Mouse (Mus musculus) bone marrow, adult 2 months (tissue): ENCODE results near the gene Prkar2b. TPM values are rescaled to one million over a fixed set of nuclear protein-coding genes. Genes with fewer than 3 reads are reported as not detected.

Source experiments
- H3K27ac ChIP-seq: fragments of 200-500 bp; 2 replicates; pipeline ENCODE4 v1.5.1; 2012; ENCODE audit warnings: low read depth, mild to moderate bottlenecking, control low read depth, inconsistent platforms, low read length; ENCODE audit not compliant: control insufficient read depth, poor library complexity, insufficient read depth
- H3K4me1 ChIP-seq: fragments of 200-500 bp; 2 replicates; pipeline ENCODE4 v1.6.1; 2011; ENCODE audit warnings: low read length; ENCODE audit not compliant: control insufficient read depth, insufficient read depth
- H3K4me3 ChIP-seq: fragments of 200-500 bp; replicated peaks from 2 replicates; pipeline ENCODE3; 2011; ENCODE audit warnings: mild to moderate bottlenecking, low read depth, low read length, control low read depth; ENCODE audit not compliant: control insufficient read depth
- CTCF ChIP-seq: fragments of 200-500 bp; IDR thresholded peaks from 2 replicates; pipeline ENCODE4 v1.5.1; 2011; ENCODE audit warnings: low read length, control low read depth; ENCODE audit not compliant: control insufficient read depth, insufficient read depth
- POLR2A ChIP-seq: fragments of 200-500 bp; IDR thresholded peaks from 2 replicates; pipeline ENCODE4 v1.6.1; 2011; ENCODE audit warnings: low read depth, mild to moderate bottlenecking, control low read depth, low read length, borderline replicate concordance; ENCODE audit not compliant: control insufficient read depth
- WGBS: fragments of 180-500 bp; shearing (Covaris S2); methylation state at CpG from one replicate; pipeline ENCODE4 v1.1.7; 2018; 5-methylcytosine and 5-hydroxymethylcytosine counted together
- polyA plus RNA-seq: library from polyadenylated mRNA; stranded (reverse); fragments of >200 nt; gene quantifications from 2 replicates; pipeline ENCODE4 v1.2.4, GENCODE M21; 2011; ENCODE audit warnings: low replicate concordance; ENCODE audit not compliant: missing spikeins, insufficient read depth, insufficient read length

Prkar2b gene
- polyA plus RNA-seq, 1 experiment: 124 TPM

DNA sequence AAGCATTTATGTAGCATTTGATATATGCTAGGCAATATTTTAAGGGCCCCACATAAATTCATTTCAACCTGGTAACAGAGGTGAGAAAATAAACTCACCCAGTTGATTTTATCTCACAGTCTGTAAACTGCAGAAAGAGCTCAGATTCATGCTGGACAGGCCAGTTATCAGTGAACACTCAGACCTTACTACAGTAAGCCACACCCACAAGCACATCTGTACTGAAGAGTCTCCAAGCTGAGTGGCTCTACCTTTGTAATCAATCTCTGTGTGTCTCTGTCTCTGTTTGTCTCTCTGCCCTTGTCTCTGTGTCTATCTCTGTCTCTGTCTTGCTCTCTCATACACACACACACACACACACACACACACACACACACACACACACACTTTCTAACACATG is 71.4 kb downstream of the Prkar2b start:
- no peak for TF ChIP-seq POLR2A
- TF ChIP-seq CTCF: no peak
- Histone ChIP-seq H3K27ac (no peak overlapping the region), H3K4me1 (peaks cover 2% of the 10 kb centered on the region; the same call in 1 of the 2 replicates), H3K4me3 (no peak overlapping the region)

DNA sequence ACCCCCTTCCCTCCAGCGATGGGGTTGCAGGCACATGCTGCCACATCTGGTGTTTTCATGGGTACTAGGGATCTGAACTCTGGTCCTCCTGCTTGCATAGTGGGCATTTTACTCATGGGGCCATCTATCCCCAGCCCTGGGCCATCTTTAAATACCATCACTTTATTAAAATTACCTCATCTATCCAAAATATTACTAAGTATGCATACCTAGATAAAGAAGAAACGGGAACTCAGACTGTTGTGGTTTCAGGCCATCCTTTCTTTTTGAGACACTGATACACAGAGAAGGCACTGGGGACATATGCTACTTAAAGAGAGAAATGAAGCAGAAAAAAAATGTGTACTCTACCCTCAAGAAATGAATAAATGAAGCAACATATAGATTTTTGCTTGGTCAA is 74.6 kb downstream of the Prkar2b start:
- Histone ChIP-seq H3K27ac (no peak overlapping the region), H3K4me3 (no peak overlapping the region), H3K4me1 (peaks cover 2% of the 10 kb centered on the region)
- 70% methylated on average over 2 of the region's 2 CpGs for WGBS
- TF ChIP-seq CTCF (no peak), POLR2A (no peak)

DNA sequence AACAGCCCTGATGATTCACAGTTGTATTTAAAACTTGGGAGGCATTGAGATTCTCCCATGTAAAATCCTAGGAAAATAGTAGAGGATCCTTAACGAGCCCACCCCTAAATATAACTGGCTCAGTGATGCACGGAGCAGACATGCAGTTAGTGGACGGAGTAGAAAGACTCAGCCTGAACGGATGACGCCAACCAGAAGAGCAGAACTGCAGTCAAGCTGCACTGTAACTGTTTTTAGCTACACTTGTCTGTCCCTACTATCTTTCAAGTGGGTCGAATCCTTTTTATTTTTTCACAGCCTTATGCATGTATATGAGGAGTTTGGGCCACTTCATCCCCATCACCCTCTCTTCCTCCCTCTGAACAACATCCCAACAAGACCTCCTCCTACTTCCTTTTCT is 75.4 kb downstream of the Prkar2b start:
- peaks cover 2% of the 10 kb centered on the region for H3K4me1 ChIP-seq
- 91% methylated on average over 6 of the region's 6 CpGs for WGBS
- TF ChIP-seq CTCF: no peak
- no peak for TF ChIP-seq POLR2A
- H3K27ac ChIP-seq: no peak overlapping the region
- no peak overlapping the region for H3K4me3 ChIP-seq

DNA sequence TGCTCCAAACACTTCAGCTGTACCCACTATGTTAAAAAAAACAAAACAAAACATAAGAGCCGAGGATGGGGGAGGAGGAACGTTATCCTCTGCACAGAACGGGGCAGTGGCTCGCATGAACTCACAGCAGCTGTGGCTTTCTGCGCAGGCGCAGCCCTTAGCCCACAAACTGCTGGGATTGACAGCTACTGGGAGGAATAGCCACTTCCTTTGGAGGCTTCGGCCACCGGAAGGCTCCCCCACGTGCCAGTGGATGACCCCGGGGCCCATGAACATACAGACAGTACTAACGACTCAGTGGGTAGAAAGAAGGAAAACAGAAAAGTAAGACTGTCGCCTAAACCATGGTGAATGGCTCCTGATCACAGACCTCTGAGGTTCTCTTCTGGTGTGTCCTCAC is 76.4 kb downstream of the Prkar2b start:
- Histone ChIP-seq H3K4me3 (no peak overlapping the region), H3K4me1 (peaks cover 2% of the 10 kb centered on the region), H3K27ac (no peak overlapping the region)
- TF ChIP-seq POLR2A (no peak), CTCF (no peak)
- 12% methylated on average over 12 of the region's 12 CpGs for WGBS

DNA sequence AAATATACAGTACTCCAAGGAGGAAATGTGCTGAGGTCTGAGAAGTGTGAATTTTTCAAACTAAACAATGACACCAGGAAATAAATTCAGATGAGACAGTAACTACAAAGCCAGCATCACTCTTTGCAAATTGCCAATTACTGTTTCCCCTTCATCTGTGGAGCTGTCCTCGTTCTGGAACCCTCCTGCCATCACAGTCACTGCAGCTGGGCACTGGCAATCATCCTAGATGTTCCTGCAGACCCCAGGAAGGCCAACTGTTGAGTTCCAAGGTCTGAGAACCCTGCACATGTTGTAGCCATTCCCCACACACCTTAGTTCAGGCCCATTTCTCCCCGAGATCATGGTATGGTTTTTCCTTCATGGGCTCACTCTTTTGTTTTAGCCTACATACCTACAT is 76.9 kb downstream of the Prkar2b start:
- 42% methylated on average over 2 of the region's 2 CpGs for WGBS
- Histone ChIP-seq H3K4me3 (no peak overlapping the region), H3K27ac (0 out of 2 replicates have a peak overlapping the region, but pooled peaks have one; percentile 22), H3K4me1 (peaks cover 2% of the 10 kb centered on the region)
- TF ChIP-seq POLR2A (no peak), CTCF (no peak)

DNA sequence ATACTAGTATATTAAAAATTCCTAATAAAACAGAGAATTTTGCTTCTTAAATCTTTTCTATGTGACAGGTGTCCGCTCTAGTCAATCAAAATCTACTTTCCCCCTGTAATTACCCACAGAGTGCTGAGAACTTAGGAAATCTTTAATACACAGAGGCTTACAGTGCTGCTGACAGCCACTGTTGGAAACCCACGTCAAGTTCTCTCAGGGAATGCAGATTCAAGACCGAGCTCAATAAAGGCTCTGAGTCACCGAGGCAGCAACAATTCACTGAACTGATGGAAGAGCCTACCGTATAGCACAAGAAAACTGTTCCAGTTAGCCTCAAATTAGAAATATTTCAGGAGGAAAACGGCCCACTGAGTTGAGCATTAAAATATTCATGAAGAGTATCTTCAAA is 77.3 kb downstream of the Prkar2b start:
- peaks cover 2% of the 10 kb centered on the region for H3K4me1 ChIP-seq
- H3K4me3 ChIP-seq: no peak overlapping the region
- TF ChIP-seq CTCF (no peak), POLR2A (no peak)
- H3K27ac ChIP-seq: no peak overlapping the region
- WGBS: 93% methylated on average over 6 of the region's 6 CpGs

DNA sequence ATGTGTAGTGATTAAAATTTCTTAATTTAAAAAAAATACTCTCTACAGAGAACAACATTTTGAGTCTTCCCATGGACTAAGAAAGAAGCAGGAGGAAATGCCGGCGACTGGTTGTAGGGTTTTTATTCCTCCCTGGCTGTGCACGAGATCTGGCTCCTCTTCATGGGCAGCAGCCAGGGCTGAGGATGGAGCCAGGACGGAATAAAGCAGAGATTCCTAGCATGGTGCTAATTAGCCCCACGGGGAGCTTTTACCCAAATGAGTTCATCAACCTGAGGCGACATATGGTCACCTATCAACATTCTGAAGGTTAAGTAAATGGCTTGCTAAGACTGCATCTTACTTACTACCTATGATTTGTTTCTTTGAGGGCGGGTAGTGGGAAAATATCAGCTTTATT is 77.9 kb downstream of the Prkar2b start:
- Histone ChIP-seq H3K27ac (no peak overlapping the region), H3K4me1 (peaks cover 2% of the 10 kb centered on the region), H3K4me3 (no peak overlapping the region)
- TF ChIP-seq POLR2A (no peak), CTCF (no peak)
- 92% methylated on average over 7 of the region's 7 CpGs for whole genome bisulfite sequencing

DNA sequence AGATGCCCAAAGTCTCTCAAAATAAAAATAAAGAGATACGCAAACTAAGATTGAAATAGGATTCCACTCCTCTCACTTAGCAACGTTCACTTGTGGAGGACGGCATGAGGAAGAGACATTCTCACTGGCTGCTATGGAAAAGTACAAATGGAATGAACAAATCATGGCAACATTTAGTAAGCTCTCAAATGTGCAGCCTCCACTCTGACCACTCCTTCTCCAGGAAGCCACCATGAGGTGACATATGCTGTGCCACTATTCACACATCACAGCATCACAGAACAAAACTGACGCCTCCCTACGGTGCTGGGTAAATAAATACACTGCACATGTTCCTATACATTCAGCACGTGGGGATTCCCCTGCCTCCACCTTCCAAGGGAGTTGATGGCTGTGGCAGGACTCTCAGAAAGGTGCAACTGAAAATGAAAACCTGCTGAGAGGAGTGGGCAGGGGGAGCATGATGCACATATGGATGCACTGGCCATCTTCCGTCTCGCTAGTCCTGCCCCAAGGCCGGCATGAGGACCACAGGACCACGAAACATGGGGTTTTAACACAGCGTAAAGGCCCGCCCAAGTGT is 83.4 kb downstream of the Prkar2b start:
- Histone ChIP-seq H3K4me3 (no peak overlapping the region), H3K4me1 (peaks cover 4% of the 10 kb centered on the region; the same call in 1 of the 2 replicates), H3K27ac (no peak overlapping the region)
- no peak for TF ChIP-seq POLR2A
- no peak for TF ChIP-seq CTCF
- WGBS: 89% methylated on average over 12 of the region's 12 CpGs

DNA sequence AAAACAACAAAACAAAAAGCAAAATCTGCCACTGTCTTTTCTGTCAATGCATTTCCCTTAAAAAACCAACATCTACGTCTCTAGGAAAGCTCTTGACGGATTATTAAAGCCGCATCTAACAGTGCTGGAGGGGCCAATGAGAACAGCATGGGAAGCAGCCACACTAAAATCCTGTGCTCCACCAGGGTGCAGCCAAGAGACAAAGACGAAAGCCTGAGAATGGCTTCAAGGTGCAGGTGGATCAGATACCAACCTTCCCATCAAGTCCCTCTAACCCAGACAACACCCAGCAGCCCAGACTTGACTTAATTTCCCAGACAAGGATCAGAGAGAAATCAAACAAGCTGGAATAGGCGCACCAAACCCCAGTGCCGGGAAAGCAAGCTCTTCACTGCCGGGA is 84.6 kb downstream of the Prkar2b start:
- no peak for TF ChIP-seq POLR2A
- TF ChIP-seq CTCF: peak; percentile 59
- 62% methylated on average over 7 of the region's 7 CpGs for WGBS
- H3K4me3 ChIP-seq: no peak overlapping the region
- no peak overlapping the region for H3K27ac ChIP-seq
- H3K4me1 ChIP-seq: peaks cover 4% of the 10 kb centered on the region; the same call in 1 of the 2 replicates
